Mouse (Mus musculus) brown adipose tissue, adult 24 weeks (tissue): Measurements from ENCODE around the gene Gm21294. TPM values are rescaled to one million over a fixed set of nuclear protein-coding genes. Genes with fewer than 3 reads are reported as not detected.
"Not testable (repeated sequence)": the region's sequence is repeated elsewhere in the genome, so short reads cannot be mapped to it uniquely, and the experiment has no call there.

ENCODE experiments used
- H3K27ac ChIP-seq: fragments of 200-500 bp; replicated peaks from 2 replicates; pipeline ENCODE4 v1.5.1; 2012; ENCODE audit warnings: low read depth, mild to moderate bottlenecking, low read length
- H3K4me1 ChIP-seq: fragments of 200-500 bp; 2 replicates; pipeline ENCODE4 v1.6.1; 2012; ENCODE audit warnings: low read length, mixed read lengths; ENCODE audit not compliant: control insufficient read depth, insufficient read depth, insufficient read length
- H3K4me3 ChIP-seq: fragments of 200-500 bp; 2 replicates; pipeline ENCODE4 v1.5.1; 2012; ENCODE audit warnings: low read depth, mild to moderate bottlenecking, low read length, moderate library complexity; ENCODE audit not compliant: insufficient read depth
- polyA plus RNA-seq: library from polyadenylated mRNA; stranded (reverse); fragments of >200 nt; gene quantifications from 2 replicates; pipeline ENCODE4 v1.2.4, GENCODE M21; 2012; ENCODE audit not compliant: missing spikeins, insufficient read depth, insufficient read length

Gene Gm21294
- not detected in 2 replicates for polyA plus RNA-seq

DNA sequence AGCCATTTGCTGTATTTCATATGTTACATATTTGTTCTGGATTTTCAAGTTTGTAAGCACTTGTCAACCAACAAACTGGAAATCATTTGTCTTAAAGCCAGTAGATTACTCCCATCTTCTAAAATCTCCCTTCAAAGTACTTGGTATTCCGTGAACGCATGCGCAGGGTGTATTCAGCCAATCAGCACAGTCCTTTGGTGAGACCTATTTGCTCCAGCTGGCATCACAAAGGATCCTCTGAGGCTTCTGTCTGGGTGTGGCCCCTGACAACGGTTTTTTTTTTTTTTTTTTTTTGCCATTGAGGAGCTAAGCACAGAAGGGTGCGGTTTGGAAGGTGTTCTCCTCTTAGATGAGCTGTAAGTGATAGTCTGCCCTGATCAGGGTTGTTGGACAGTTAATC is at the start of gene Gm21294:
TSS of gene Gm21294 (plus strand) at position 301 of the 400 bp plus-strand sequence.
- not testable (repeated sequence) for H3K4me3 ChIP-seq, H3K27ac ChIP-seq, H3K4me1 ChIP-seq

DNA sequence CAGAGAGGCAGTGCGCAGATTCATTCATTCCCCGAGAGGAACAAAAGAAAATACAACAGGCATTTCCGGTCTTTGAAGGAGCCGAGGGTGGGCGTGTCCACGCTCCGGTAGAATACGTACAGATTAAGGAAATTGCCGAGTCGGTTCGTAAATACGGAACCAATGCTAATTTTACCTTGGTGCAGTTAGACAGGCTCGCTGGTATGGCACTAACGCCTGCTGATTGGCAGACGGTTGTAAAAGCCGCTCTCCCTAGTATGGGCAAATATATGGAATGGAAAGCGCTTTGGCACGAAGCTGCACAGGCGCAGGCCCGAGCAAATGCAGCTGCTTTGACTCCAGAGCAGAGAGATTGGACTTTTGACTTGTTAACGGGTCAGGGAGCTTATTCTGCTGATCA is 73.6 kb downstream of the Gm21294 start:
- H3K4me3 ChIP-seq, H3K4me1 ChIP-seq, H3K27ac ChIP-seq: not testable (repeated sequence)
